Mouse (Mus musculus): Measurements from ENCODE around the gene Notch3. TPM values are rescaled to one million over a fixed set of nuclear protein-coding genes. Genes with fewer than 3 reads are reported as not detected.

Notch3 gene
- 14.8 and 16.8 TPM in 2 replicates for polyA plus RNA-seq (2012; rRNA removed)

GRCm38 (mm10) chr17:32166687-32167086 is at the start of gene Notch3:
Notch3 (minus strand) TSS chr17:32166852.

DNA sequence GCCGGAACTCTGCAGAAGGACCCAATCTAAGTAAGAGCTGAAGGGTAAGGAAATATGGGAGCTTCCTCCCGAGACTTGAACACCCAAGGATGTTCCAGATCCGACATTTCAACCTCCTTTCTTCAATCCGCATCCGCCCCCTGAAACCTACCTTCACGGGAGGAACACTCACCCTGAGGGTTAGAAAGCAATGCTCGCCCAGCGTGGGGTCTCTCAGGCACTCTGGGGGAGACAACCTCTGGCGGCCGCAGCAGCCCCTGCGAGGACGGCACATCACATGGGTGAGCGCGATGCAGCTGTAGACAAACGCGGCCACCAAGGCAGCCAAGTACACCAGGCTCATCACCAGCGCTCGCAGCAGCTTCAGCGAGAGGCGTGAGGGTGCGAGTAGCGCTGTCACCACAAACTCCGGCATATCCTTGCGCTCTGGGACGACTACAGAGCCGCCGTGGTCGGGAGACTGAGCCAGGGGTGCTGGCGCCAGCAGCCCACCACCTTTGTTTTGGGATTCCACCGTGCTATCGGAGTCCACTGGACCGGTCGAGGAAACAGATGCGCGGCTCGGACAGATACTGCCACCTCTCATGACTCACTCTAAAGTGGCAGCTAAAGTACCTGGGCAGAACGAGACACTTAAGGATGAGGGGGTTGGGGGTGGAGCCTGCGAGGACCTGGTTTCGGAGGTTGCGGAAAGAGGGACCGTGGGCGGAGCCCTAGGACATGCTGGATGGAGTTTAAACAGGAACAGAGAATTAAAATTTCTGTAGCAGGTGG is 22.4 kb upstream of the Notch3 start, which contains the start of gene Ephx3:
Gene Ephx3, minus strand, starts transcription at position 687 of the 774 bp plus-strand sequence.

Other genes starting within 250 kb of the Notch3 start
- gene Rrp1b, start 130.8 kb downstream of the Notch3 start, polyA plus RNA-seq (2012; rRNA removed): 28.4 and 28.9 TPM in 2 replicates
- gene Hsf2bp, start 130.5 kb downstream of the Notch3 start, polyA plus RNA-seq (2012; rRNA removed): 0.57 and 0.97 TPM in 2 replicates
- 0.27 and 0.44 TPM in 2 replicates for gene Ephx3, start 22.7 kb upstream of the Notch3 start, polyA plus RNA-seq (2012; rRNA removed)
- gene Brd4, start 117.9 kb upstream of the Notch3 start, polyA plus RNA-seq (2012; rRNA removed): 30.6 and 37.0 TPM in 2 replicates
- gene Akap8, start 154.4 kb upstream of the Notch3 start, polyA plus RNA-seq (2012; rRNA removed): 114 and 115 TPM in 2 replicates
- gene Akap8l, start 183.8 kb upstream of the Notch3 start, polyA plus RNA-seq (2012; rRNA removed): 193 and 199 TPM in 2 replicates
- gene Wiz, start 222.6 kb upstream of the Notch3 start, polyA plus RNA-seq (2012; rRNA removed): 56.9 and 67.6 TPM in 2 replicates
- gene Rasal3, start 236.7 kb upstream of the Notch3 start, polyA plus RNA-seq (2012; rRNA removed): 0.52 and 0.70 TPM in 2 replicates